Mouse (Mus musculus) gastrocnemius, postnatal 36 days (tissue): Measurements from ENCODE around the gene Tspan18. TPM values are rescaled to one million over a fixed set of nuclear protein-coding genes. Genes with fewer than 3 reads are reported as not detected.

Source experiments
- DNase-seq, 2 experiments: peaks; one replicate each; pipeline ENCODE4 v3.0.0; 2022
- intact Hi-C: fragments of 180-260 bp; cut with DNase I; formaldehyde crosslinking; loops from one replicate; pipeline ENCODE4 v1.15.1; 2025
- total RNA-seq, 2 experiments: library from RNA; stranded (reverse); gene quantifications; 2 replicates each; pipeline ENCODE4 v1.2.3; 2021

Tspan18 gene
- total RNA-seq, 2 experiments from 2014 or later: 1.3 to 2.5 TPM

DNA sequence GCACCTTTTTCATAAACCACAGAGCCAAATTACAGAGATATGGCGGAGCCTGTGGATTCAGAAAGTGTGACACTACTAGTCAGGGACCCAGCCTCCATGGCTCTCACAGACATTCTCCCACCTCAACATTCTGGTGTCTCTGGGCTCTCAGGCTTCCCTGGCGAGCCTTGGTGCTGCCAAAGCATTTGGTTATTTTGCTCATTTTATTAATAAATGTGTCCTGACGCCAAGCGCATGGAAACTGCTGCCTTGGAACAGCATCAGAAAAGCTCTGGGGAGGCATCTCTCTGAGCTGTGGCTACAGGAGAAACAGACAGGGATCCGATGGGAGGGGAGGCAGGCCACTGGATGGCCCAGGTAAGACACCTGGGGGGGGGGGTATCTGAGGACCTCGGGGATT lies 162.4 kb downstream of the Tspan18 start:
- intact Hi-C loops: no loop called here
- no peak for DNase-seq

DNA sequence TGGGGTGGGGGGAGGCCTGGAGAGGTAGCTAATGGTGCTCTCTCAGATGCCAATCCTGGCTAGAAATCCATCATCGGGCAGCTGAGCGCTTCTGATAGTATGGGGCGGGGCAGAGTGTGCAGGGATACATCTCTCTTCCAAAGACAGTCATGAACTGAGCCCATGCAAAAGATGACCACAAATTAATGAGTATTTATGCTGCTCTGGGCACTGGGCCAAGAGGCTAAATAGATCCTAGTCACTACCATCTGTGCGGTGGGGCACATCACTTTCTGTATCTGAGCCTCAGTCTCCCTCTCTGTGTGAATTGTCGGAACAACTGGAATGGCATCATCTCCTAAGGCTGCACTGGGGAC lies 163.5 kb downstream of the Tspan18 start:
- no peak for DNase-seq
- intact Hi-C loops: no loop called here

DNA sequence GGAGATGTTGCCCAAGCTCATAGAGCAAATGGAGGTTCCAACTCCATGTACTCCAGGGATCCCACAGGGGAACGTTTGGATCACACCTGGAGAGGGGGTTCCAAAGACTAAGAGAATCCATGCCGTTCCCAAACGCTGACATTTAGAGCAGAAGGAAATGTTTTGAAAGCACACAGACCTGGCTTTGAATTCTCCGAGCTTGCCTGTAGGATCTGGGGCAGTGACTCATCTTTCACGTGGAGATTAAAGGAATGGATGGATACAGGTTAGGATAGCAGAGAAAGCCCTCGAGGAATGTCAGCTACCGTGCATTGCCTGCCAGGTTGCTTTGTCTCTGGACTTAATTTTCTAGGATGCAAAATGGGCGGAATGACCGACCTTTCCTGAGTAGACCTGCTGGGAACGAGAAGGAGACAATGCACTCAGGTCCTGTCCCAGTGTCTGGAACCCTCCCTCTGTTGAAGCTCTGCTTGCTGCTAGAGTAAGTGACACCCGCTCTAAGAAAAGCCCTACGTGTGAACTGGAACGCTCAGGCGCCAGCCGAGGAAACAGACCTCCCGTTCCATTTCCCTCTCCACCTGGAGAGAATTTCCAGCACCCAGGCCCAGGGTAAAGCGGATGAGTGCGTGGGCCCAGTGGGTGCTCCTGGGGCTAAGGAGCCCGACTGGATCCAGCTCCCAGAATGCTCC lies 164.0 kb downstream of the Tspan18 start:
- intact Hi-C loops: no loop called here
- no peak for DNase-seq

DNA sequence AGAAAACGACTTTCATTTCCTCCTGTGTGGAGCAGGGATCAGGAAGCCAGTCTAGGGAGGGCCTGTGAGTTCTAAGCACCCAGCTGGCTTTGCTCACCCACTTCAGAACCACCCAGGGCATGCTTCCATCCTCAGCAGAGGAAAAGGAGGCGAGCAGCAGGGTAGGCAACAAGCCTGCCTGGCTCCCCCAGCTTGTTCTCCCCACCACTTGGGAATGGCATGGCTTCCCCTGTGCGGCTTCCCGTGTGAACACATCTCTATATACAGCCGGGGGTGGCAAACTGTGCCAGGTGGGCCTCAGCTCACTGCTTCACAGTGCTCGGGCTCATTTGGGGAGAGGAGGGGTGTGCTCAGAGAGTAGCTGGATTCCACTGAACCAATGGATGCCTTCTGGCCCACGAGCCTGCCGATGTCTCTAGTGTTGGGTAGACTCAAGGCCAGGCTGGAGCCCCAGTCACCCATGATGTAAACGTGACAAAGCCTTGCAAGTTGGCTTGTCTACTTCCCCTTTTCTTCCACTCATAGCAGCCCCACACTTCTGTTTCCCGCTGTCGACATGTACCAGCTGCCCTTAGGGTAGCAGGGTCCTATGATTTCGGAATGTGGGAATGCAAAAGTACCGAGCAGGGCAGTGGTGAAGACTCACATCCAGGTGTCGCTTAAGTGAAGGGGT lies 167.4 kb downstream of the Tspan18 start:
- no peak for DNase-seq
- intact Hi-C loops: no loop called here

DNA sequence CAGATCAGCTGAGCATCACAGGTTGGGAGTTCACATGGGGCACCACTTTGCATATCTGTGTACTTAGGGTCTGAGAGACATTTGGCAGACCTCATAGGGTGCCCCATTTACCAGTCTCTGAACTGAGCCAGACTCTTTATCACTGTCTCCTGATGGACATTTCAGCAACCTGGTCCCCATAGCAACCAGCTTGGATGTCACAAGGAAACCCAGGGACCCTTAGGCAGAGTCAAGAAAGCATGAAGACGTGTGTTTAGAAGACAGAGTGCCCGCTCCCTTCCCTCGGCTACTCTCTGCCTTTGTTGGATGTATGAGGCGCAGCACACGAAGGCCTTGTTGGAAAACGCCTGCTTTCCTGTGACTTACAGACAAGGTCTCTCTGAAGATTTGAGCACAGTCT lies 168.0 kb downstream of the Tspan18 start:
- intact Hi-C loops: no loop called here

DNA sequence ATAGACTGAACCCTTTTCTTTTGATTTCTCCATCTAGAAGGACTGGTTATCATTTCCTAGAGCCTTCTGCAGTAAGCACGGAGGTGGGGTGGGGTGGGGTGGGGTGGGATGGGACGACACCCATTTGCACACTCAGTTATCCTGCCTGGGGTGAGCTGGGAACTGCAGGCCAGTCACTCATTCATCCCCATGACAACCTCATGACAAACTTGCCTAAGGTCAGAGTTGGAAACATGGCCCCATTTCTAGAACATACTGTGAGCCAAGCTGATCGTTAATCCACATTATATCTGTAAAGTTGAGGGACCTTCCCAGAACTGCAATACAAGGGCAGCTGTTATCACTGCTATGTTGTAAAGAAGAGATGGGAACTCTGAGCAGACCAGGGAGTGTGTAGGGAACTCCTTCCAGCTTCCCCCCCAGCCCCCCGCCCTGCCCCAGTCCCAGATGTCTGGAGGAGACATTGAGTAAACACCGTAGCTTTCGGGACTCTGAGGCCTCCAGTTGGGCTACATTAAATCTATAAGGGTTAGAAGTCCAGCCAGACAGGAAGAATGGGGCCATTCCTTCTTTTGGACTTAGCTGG lies 170.5 kb downstream of the Tspan18 start:
- intact Hi-C loops: no loop called here
- DNase-seq: no peak

More for the DNA sequence above, 168.0 kb downstream of the Tspan18 start:
- DNase-seq: no peak

DNA sequence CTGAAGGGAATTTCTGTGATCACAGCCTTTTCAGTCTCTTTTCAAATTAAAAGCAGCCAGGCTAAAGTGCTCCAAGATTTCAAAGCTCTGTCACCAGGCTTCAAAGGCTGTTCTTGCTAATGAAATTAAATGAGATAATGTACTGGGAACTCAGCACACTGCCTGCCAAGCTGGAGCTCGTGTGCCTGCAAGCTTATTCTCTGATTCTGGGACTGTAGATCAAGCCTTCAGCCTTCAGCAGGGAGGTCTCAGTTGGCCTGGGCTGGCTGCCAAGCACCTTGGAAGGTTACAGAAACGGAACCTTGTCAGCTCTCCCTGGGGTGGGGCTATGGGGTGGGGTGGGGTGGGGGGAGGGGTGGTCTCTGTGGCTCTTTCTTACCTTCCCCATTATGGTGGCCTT lies 171.0 kb downstream of the Tspan18 start:
- no peak for DNase-seq
- intact Hi-C loops: no loop called here

DNA sequence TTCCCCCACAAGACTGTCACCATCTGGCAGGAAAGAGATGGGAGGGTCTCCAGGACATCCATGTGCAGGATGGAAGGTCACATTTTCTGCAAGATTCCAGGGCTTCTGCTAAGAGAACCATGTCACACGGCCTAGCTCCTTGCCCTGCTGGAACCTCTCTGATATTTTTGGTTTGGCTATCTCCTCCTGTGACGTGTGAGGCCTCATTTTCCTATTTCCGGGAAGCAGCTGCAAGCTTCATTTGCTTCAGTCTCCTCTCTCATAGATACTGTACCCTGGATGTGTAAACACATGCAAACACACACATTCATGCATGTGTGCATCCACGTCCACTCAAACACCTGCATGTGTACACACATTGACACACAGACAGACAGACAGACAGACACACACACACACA lies 171.5 kb downstream of the Tspan18 start:
- intact Hi-C loops: no loop called here
- no peak for DNase-seq

DNA sequence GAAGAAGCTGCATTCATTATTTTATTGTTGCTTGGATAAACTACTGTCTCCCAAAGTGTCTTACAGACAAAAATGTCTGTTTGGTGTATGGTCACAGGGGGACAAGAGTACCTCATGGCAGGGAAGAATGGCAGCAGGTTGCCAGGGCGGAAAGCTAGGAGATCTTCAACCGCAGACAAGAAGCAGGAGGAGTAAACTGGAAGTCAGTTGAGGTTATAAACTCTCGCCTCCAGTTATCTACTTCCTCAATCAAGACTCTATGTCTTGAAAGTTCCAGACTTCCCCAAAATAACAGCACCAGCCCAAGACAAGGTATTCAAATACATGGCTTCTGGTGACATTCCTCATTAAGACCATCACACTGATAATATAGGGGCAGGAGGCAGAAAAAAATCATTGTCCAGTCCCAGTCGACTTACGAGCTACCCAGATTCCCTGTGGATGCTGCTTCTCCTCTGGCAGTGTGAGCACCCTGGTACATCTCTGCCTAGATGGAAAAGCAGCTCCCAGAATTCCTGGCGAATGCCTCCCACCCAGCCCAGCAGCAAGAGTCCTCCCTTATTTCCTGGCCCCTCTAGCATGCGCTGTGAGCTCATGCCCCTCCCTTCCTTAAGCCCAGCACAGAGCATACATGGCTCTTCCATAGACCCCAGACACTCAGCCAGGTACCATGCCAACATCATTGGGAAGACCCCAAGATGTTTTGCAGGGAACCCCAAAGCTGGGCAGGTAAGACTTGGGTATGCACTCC lies 172.2 kb downstream of the Tspan18 start:
- intact Hi-C loops: no loop called here
- DNase-seq: no peak

DNA sequence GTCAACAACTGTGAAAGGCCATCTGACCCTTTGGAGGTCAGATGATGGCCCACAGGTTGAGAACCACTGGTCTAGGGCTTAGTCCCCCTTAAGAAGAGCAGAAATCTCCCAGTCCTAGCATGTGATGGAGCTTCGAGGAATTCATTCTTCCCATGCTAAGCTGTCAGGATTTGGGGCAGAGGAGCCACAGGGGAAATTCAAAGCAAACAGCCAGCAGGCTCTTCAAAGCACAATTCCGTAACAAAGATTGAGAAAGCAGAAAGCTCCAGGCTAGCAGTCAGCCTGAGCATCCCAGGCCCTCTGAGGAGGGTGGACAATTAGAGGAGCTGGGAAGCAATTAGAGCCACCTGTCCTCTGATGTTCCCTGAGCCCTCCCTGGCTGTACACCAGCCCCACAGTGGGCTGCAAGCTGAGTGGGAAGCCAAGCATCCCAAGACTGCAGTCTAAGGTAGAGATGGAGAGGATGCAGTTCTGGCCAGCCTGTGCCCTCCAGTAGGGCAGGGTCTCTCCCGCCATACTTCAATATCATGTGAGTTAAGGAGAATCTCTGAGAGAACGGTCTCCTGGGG lies 173.8 kb downstream of the Tspan18 start:
- intact Hi-C loops: no loop called here

DNA sequence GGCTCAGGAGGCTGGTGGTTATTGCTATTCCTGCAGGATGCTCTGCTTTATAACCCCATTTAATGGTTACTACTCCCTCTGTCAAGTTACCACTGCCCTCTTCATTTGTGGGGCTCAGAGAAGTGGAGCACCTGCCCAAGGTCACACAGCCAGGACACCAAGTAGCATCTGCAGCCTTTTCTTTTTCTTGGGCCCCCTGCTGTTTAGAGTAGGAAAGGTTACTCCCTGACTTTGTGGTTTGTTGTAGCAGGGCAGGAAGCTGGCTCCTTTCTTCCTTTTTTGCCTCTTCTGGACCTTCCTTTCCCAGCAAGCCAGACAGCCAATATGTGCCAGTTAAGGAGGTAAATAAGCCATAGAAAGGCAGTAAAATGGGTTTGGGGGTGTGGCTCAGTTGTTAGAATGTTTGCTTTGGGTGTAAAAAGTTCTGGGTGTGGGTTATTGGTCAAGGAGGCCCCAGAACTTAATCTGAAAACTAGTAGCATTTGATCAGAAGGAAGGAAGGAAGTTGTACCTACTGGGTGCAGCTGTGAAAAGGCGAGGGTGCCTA lies 179.7 kb downstream of the Tspan18 start:
- no peak for DNase-seq
- intact Hi-C loops: no loop called here

More for the DNA sequence above, 173.8 kb downstream of the Tspan18 start:
- DNase-seq: no peak

DNA sequence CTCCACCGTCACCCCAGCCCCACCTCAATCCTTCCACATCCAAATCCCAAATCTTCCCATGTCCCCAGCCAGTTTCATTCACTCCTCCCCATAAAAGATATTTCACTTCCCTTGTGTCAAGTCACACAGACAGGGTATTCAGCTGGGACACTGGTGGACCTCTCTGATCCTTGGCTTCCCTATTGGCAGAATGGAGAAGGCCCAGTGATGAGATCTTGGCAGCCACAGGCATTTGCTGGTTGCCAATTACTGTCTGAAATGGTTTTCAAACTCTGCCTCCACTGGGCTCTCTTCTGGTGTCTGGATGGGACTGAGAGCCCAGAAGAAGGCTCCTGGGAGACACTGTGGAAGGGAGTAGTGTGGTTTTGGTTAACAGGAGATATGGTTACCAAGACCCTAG lies 180.5 kb downstream of the Tspan18 start:
- intact Hi-C loops: no loop called here
- DNase-seq: no peak

DNA sequence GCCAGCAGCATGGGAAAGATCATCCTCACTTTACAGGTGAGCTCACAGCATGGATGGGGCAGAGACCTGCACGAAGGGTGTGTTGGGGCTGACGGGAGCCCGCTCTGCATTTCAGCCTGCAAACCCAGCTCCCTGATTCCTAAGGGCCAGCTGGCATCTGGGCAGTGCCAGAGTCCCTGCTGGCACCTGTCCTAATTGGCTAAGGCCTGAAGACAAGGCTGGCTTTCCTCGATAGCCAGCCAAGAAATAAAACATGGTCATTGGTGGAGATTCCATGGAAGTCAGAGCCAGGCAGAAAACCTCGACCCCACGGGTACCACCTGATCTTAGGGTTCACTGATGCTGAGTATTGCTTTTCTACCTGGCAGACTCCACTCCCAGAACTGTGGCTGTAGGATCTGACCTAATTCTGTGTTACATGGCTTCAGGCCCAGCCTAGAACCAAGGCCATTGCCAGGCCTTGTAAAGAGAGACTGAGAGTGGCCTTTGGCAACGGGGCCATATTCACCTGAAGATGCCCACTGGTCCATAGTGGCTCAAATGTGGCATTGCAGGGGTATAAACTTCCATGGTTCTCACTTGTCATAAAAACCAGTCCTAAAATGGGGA lies 181.3 kb downstream of the Tspan18 start:
- DNase-seq: no peak
- intact Hi-C loops: no loop called here

DNA sequence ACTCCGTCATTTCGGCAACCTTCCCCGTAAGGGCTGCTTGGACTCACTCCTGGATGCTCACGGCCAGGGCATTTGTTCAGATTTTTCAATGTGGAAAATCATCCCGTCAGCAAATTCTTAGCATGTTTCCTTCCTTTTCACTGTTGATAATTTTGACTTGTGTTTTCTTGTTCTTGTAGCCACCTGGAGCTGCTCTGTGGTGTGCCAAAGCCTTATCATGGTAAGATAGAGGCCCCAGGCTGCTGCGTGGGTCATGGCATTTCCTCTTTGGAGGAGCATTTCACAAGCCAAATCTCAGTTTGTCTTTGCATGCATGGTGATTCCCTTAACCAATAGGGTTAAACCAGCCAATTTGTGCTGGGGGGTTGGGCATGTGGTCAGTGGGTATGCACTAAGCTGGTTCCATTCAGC lies 182.1 kb downstream of the Tspan18 start:
- DNase-seq: no peak
- intact Hi-C loops: no loop called here

Other genes starting within 250 kb of the Tspan18 start
- 1 to 10 TPM; 4.7 to 8.0 TPM for gene Trp53i11, start 147.0 kb downstream of the Tspan18 start, total RNA-seq
- 10 to 100 TPM in 1 of 2 experiments, 1 to 10 TPM in 1; 9.5 to 12.4 TPM for gene Cd82, start 128.6 kb upstream of the Tspan18 start, total RNA-seq
- gene Gm10803, start 226.1 kb upstream of the Tspan18 start, total RNA-seq: not detected